Mouse (Mus musculus) lung, postnatal 4 days (tissue): ENCODE data around the gene Spice1.

Experiments
- DNase-seq, 2 experiments: peaks; one replicate each; pipeline ENCODE4 v3.0.0; 2021

The Spice1 gene

DNA sequence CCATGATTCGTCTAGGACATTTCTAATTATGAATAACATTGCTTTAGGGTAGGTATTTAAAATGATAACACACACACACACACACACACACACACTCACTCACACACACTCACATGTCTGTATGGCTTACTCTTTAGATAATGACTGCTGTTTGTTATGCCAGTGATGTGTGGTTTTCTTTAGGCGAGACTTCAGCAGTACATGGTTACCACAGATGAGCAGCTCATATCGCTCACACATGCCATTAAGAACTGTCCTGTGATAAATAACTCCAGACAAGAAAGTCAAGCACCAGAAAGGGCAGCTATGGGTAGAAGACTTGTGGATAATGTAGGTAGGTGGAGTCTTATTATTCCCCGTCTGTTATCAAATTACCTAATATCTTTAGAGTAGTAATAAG, 28.5 kb downstream of the Spice1 start:
- no peak for DNase-seq

DNA sequence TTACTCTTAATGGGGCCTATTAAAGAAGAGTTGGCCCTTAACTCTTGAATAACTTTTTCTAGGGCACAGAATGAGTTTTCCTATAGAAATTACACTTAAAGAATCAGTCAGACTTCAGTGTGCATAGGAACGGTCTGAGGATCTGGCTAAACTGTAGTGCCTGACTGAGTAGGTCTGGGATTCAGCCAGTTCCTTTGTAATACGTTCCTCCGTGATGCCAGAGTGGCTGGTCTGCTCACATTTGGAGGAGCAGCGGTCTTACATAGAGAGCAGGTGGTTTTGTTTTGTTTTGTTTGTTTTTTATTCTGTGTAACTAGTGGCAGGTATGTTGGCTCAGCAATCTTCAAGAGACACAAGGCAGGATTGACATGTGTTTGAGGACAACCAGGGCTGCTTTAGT, 33.1 kb downstream of the Spice1 start:
- no peak for DNase-seq

DNA sequence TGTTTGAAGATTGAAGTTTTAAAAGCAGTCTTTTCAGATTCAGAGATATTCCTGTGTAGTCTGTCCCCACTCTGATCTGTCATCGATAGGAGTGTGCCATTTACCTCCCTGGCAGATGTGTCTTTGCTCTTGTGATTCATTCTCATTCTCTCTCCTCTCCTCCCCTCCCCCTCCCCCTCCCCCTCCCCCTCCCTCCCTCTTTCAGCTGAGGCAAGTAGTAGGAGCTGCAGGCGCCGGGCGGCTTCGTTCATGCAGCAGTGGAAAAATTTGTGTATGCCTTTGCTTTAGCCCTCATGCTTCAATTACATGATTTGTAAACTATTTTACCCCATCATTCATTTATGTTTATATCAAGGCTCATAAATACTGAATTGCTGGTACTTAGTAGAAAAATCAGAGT, 34.7 kb downstream of the Spice1 start:
- no peak for DNase-seq

DNA sequence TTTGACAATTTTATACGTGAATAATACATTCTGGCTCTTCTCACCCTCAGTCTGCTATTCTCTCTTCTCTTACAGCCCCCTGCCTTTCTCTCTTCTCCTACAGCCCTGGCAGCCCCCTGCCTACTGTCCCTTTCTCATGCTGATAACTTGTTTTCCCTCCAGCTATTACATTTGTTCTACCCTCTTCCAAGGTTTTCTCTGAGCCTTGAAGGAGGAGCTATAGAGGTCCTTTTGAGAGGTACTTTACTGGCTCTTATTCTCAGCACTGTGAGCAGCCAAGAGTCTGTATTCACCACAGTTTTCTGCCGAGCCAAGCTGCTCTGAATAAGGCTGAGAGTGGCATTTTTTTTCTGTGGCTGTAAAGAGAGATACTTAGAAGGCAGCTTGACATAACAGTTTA, 36.6 kb downstream of the Spice1 start:
- no peak for DNase-seq

DNA sequence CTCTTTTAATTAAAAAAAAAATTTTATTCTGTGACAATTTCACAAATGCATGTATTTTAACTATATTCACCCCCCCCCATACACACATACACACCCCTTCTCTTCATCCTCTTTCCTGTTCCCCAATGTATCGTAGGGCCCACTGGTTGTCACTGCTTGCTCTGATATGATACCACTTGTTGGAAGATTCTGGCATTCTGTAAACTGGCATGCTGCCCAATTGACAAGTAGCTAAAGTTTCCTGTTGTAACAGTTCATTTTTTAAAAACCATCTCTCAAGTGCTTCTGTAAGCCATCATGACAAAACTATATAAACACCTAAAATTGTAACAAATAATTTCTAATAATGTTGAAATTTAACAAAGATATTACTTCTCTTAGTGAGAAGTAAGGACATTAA, 37.3 kb downstream of the Spice1 start:
- no peak for DNase-seq

DNA sequence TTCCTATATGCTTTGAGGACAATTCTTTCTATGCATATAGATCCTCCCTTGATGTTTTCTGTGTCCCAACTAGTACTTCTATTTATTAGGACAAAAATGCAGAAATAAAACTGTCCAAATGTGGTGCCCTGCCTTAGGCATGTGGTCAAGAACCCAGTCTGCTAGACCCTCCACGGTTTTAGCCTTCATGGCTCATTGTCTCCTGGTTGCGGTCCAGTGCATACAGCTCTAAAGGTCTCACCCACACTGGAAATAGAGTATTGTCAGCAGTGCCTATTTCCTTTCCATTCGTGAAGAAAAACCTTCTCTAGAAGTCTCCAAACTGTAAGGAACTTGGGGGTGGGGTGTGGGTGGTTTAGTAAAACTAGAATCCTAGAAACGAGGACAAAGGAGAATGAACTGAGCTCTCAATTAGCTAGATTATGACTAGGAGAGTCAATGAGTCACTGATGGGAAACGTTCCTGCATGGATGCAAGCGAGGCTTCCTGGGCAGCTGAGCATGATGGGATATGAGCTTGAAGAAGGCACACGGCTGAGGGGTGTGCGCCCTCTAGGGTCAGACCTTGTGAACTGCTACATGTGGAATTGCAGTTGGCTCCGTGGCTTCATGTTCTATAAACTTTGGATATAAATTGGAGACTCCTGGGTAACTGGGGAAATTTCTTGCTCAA, 45.1 kb downstream of the Spice1 start:
- peak; percentile 46 to 59 for DNase-seq

DNA sequence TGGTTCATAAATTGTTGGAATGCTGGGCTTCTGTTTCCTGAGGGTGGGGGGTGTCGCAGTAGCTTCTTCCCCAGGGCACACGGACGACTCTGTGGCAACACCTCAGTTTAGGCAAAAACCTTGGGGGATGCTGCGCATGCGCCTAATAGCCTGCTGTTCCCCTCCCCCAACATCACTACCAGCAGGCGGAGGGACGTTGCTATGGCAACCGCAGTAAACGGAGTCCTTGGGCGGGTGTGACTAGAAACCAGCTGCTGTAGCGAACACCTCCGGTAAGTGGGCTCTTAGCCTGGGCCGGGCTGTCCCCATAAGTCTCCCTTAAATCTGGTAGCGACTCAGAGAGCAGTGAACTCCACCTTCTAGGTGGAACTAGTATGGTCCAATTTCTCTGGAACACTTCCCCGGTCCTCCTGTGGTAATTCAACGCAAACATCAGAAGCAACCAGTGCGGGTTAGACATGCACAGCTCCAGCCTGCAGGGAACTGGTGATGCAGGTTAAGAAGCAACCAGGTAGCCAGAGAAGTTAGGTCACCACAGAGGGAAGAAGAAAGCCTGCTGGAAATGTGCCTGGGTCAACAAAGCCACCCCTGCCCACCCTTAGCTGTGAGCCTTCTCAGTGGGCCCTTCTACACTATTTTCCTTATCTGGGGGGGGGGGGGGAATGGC, 47.8 kb downstream of the Spice1 start, which contains the start of gene Cfap44:
Gene Cfap44, plus strand, starts transcription at position 220 of the 667 bp plus-strand sequence.
- peak; percentile 80 to 87 for DNase-seq

DNA sequence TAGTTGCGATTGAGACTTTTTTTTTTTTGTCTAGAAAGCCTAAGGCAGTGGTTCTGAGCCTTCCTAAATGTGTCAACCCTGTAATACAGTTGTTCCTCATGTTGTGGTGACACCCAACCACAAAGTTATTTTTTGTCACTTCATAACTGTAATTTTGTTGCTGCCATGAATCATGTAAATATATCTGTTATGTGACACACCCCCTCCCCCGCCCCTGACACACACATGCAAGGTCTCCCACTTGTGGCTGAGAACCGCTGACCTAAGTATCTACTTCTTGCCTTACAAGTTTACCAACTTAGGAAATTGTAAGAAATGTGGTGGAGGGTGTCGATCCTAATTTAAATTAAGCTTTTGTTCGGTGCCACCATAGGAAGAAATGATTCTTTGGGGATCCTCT, 58.0 kb downstream of the Spice1 start:
- DNase-seq: no peak

DNA sequence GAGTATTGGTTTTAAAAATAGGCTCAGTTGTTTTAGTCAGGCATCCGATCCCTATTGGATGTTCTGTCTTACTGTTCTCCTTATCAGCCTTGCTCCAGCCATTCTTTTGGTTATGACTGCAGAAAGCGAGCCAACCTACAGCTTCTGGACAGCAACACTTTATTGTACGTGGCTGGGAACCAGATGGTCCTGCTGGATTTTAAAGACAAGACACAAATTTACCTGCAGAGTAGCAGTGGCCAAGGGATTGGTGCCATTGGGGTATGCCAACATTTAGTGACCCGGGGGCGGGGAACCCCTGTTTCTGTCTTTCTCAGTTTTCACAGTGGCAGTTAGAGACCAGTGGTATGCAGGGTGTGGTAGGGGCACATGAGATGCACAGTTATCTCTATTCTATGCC, 60.3 kb downstream of the Spice1 start:
- DNase-seq: no peak

DNA sequence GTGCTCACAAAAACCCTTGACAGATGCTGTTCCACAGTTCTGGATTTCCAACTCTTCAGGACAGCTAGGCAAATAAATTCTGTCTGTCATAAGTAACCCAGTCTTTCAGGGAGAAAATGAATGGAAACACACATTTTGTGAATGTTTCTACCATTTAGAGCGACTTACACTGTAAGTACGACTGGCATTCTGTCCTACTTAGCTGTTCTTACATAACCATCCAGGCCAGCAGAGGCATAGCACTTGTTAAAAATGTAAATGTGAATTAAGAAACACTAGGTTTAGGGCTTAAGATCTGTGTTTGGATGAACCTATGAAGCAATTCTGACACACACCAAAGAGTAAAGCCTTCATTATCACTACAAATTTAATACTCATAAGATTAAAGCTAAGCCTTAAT, 61.4 kb downstream of the Spice1 start:
- DNase-seq: no peak

DNA sequence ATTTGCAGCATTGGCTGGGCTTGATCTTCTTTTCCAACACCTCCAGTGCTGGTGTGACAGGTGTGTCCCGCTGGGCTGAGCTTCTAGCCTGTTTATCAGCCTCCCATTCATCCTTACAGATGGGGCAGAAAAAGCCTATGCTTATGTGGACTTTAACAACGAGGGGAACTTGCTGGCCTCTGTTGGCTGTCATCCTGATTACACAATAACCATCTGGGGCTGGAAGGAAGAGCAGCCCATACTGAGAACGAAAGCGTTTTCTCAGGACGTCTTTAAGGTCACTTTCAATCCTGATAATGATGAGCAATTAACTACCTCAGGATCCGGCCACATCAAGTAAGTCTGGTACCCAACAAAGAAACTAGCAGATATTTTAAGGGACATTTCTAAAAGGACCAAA, 63.3 kb downstream of the Spice1 start:
- no peak for DNase-seq

DNA sequence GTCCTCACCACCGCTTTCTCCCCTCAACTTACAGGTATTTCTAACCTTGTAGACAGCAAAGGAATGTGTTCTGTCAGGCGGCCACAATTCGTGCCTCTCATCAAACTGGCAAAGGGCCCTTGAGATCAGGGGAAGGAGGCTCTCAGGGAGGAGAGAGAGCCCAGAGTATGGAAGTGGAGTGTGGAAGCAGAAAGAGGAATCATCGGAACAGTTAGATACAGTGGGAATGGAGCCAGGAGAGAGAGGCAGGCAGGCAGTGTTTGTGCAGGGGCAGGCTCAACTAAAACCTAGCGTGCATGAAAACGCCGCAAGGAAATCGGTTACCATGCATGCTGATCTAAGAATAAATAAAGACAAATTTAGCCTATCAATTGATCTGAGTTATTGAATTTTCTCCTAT, 70.7 kb downstream of the Spice1 start:
- peak in 1 of 2 experiments; percentile 49 for DNase-seq

DNA sequence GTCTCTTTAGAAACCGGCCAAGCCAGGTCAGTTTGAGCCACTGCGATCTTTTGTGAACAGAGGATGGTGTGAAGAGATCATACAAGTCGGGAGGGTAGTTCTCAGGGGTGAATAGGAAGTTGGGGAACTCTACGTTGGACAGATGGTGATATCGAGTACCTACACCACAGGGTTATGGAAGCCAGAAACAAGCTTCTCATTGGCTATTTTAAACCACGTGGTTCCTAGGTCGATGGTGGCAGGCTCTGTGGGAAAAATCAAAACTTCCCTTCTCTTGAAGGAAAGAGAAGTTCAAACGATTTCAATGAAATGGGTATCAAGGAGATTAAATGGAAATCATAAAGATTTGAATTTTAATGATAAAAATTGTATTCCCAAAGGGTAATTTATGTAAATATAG, 74.8 kb downstream of the Spice1 start:
- DNase-seq: no peak

DNA sequence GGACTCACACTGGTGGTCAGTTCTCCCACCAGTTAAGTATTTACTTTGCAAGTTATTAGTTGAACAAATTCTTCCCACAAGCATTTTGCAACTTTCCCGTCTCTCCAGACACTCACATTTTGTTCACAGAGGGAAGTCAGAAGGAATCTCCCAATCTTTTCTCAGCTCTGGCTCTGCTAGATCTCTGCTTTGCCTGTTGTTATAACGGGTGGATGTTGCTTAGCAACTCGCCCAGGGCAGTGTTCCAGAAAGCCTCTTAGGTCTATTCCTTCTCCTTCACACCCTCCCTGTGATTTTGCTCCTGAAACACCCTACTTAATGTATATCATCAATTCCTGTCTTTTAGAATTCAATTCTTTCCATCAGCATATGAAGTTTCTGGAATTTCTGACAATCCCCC, 76.6 kb downstream of the Spice1 start:
- DNase-seq: no peak

DNA sequence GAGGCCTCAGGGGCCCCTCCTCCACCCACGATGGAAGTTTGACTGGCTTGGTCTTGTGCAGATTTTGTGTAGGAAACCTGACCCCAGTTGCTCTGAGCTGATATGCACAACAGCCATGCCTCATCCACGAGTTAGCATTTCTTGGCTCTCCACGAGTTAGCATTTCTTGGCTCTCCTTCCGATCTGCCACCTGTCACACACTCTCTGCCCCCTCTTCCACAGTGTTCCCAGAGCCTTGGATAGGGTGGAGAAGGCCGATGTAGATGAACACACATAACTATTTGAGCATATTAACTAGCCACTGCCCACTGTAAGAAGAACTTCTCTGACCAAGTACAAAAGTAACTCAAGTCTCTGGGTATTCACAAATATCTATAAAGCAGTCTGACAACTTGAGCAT, 81.5 kb downstream of the Spice1 start:
- no peak for DNase-seq

DNA sequence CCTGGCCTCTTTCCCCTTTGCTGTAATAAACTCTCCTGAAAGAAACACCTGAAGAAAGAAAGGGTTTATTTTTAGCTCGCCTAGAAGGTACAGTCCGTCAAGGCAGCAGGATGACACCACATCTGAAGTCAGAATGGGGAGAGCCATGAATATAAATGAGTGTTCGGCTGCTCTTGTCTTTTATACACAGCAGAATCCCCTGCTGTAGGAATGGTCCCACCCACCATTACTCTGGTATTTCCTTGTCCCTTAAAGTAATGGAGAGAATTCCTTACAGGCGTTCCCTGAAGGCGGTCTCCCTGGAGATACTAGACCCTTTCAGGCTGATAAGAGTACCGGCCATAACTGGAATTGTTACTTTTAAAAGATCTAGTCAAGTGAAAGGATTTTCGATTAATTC, 83.1 kb downstream of the Spice1 start:
- DNase-seq: no peak

DNA sequence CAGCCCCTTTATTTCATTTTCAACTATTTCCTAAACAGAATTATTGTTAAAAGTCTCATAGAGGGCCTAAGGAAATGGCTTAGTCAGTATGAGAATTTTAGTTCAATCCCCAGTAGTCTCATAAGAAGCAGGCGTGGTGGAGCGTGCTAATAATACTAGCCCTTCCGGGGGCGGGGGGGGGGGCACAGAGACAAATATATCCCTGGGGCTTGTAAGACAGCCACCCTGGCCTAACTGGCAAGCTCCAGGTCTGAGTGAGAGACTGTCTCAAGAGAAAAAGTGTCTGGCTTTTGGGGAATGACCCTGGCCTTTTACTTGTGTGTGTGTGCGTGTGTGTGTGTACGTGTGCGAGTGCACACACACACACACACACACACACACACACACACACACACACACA, 88.0 kb downstream of the Spice1 start:
- DNase-seq: no peak

DNA sequence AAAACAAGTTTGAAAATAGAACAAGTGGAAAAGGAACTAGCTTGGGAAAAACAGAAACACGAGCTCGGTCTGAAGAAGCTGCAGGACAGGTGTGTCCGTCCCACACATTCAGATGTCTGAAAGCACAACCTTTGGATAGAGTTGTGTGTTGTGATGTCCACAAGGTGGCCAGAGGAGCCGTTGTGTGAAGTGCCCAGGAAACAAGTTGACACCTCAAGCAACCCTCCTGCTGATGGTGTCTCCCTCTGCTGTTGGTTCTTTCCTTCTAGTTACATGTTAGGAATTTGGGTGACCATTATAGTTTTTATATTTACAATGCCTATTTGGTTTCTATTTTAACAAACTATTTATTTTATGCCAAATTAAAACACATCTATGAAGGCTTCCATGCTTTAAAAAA, 88.6 kb downstream of the Spice1 start:
- no peak for DNase-seq
